ENCODE assay signal across 16 mouse cellular contexts in genomic region chr6:115522691-115523146, GRCm38 (mm10). TPM values are rescaled to one million over a fixed set of nuclear protein-coding genes. Genes with fewer than 3 reads are reported as not detected.
DNase-seq lines count a peak whose midpoint lies in the region; ATAC-seq and TF ChIP-seq lines count a peak whose summit lies in the region.
"Had no signal": no experiment of that assay in that cellular context is flagged by ENCODE, and none has a peak within 500 bp of the region (broad histone marks: within the 10 kb centered on the region; RNA-seq: fewer than 3 reads in every experiment).

No protein-coding gene starts in this region.

- no peak for TF ChIP-seq RAD21 in CH12.LX (IDR thresholded peaks at IDR 0.05; ENCODE audit: low read depth, low read length)

- no peak overlapping the region for H3K9ac ChIP-seq in kidney, embryonic 14.5 days (ENCODE audit: low read depth, low read length)
- no peak overlapping the region for H3K9ac ChIP-seq in CH12.LX (ENCODE audit: insufficient read depth, low read depth)
- no peak overlapping the region for H3K9ac ChIP-seq in intestine, embryonic 15.5 days
- H3K9ac ChIP-seq: embryonic facial prominence, embryonic 13.5 days; forebrain, postnatal 0 days; heart, embryonic 13.5 days; liver, embryonic 13.5 days had no signal

- WGBS in kidney, adult 2 months, result 61% methylated on average over 6 of the region's 6 CpGs
- 61% methylated on average over 6 of the region's 6 CpGs for WGBS in kidney, embryonic 14.5 days
- 55% methylated on average over 6 of the region's 6 CpGs for WGBS in intestine, embryonic 15.5 days

- no peak overlapping the region for H3K4me2 ChIP-seq in kidney, embryonic 14.5 days (replicated peaks; ENCODE audit: low read depth, low read length)
- no peak overlapping the region for H3K4me2 ChIP-seq in CH12.LX (ENCODE audit: insufficient read depth, low read depth, poor library complexity, severe bottlenecking)
- H3K4me2 ChIP-seq in intestine, embryonic 15.5 days (replicated peaks), result no peak overlapping the region
- H3K4me2 ChIP-seq: embryonic facial prominence, embryonic 13.5 days; heart, embryonic 13.5 days; liver, embryonic 13.5 days; midbrain, embryonic 11.5 days had no signal

- no peak for ATAC-seq in kidney, embryonic 14.5 days (ENCODE audit: low FRiP score, low TSS enrichment)
- peak; percentile 60 for ATAC-seq in intestine, embryonic 15.5 days
- ATAC-seq: activated CD4-positive, CD25-positive, alpha-beta regulatory T cell, adult 4 months; forebrain, postnatal 0 days had no signal

- in situ Hi-C loops in CH12.LX (cut with MboI; ENCODE audit: low pct_ligation_motif_present, low pct_unique_long_range_greater_than_20kb, low sequenced_read_pairs), result no loop called here

- no peak for TF ChIP-seq CTCF in kidney, adult 2 months (conservative IDR thresholded peaks at IDR 0.05; ENCODE audit: insufficient read depth, insufficient read length, low read depth, low read length)
- no peak for TF ChIP-seq CTCF in CH12.LX (conservative IDR thresholded peaks at IDR 0.05 in 1 of 2, IDR thresholded peaks at IDR 0.05 in 1 of 2; ENCODE audit: low read depth in 2 of 2, low read length in 2 of 2)

- no peak overlapping the region for H3K27ac ChIP-seq in kidney, adult 2 months (ENCODE audit: insufficient read depth, low read depth, low read length)
- H3K27ac ChIP-seq in kidney, embryonic 14.5 days (ENCODE audit: low read depth, low read length), result no peak overlapping the region
- H3K27ac ChIP-seq in CH12.LX (ENCODE audit: insufficient read depth, low read depth), result no peak overlapping the region
- no peak overlapping the region for H3K27ac ChIP-seq in intestine, embryonic 15.5 days
- H3K27ac ChIP-seq: embryonic facial prominence, embryonic 13.5 days; liver, embryonic 13.5 days had no signal

- no peaks in the 10 kb centered on the region for H3K27me3 ChIP-seq in kidney, adult 2 months (replicated peaks; ENCODE audit: control insufficient read depth, insufficient read depth, low read length)
- no peaks in the 10 kb centered on the region for H3K27me3 ChIP-seq in kidney, embryonic 14.5 days (ENCODE audit: control insufficient read depth, insufficient read depth, low read length)
- no peaks in the 10 kb centered on the region for H3K27me3 ChIP-seq in CH12.LX (replicated peaks)
- H3K27me3 ChIP-seq in intestine, embryonic 15.5 days (replicated peaks), result no peaks in the 10 kb centered on the region
- H3K27me3 ChIP-seq: liver, embryonic 13.5 days had no signal

- no peaks in the 10 kb centered on the region for H3K36me3 ChIP-seq in kidney, adult 2 months (ENCODE audit: control insufficient read depth, insufficient read depth, low read length)
- no peaks in the 10 kb centered on the region for H3K36me3 ChIP-seq in kidney, embryonic 14.5 days (ENCODE audit: control insufficient read depth, insufficient read depth, low read length)
- no peaks in the 10 kb centered on the region for H3K36me3 ChIP-seq in CH12.LX (replicated peaks in 1 of 2; ENCODE audit: control insufficient read depth in 1 of 2, insufficient read depth in 1 of 2, low read length in 1 of 2)
- no peaks in the 10 kb centered on the region for H3K36me3 ChIP-seq in intestine, embryonic 15.5 days
- H3K36me3 ChIP-seq: embryonic facial prominence, embryonic 13.5 days; heart, embryonic 13.5 days; liver, embryonic 13.5 days had no signal

- dilution Hi-C loops in CH12.LX (cut with MboI; ENCODE audit: extremely low pct_ligation_motif_present, extremely low pct_unique_long_range_greater_than_20kb, low sequenced_read_pairs), result no loop called here

- H3K4me1 ChIP-seq in kidney, adult 2 months (ENCODE audit: control insufficient read depth, insufficient read depth, low read length), result no peaks in the 10 kb centered on the region
- peaks cover 8% of the 10 kb centered on the region; the same call in 1 of the 2 replicates for H3K4me1 ChIP-seq in kidney, embryonic 14.5 days (ENCODE audit: control insufficient read depth, insufficient read depth, low read length)
- peaks cover 16 to 68% of the 10 kb centered on the region in 2 experiments for H3K4me1 ChIP-seq in CH12.LX (ENCODE audit: control insufficient read depth in 1 of 2, insufficient read depth in 2 of 2)
- peaks cover 27% of the 10 kb centered on the region for H3K4me1 ChIP-seq in intestine, embryonic 15.5 days (replicated peaks)

- no peaks in the 10 kb centered on the region for H3K9me3 ChIP-seq in kidney, embryonic 14.5 days (ENCODE audit: control insufficient read depth, low read length)
- no peaks in the 10 kb centered on the region for H3K9me3 ChIP-seq in CH12.LX (replicated peaks; ENCODE audit: low read length)
- no peaks in the 10 kb centered on the region for H3K9me3 ChIP-seq in intestine, embryonic 15.5 days
- H3K9me3 ChIP-seq: embryonic facial prominence, embryonic 13.5 days; heart, embryonic 13.5 days; liver, embryonic 13.5 days had no signal

- no peak for TF ChIP-seq POLR2A in kidney, adult 2 months (IDR thresholded peaks at IDR 0.05; ENCODE audit: low read depth, low read length)
- no peak for TF ChIP-seq POLR2A in CH12.LX (IDR thresholded peaks at IDR 0.05; ENCODE audit: low read depth, low read length)

- DNase-seq in kidney, adult 2 months, result peak; percentile 49
- DNase-seq in 3T3-L1 (ENCODE audit: low read depth, low spot score) (peak; percentile 78), CH12.LX (ENCODE audit: extremely low read depth) (peak; percentile 74)
- DNase-seq in spleen, postnatal 4 days (ENCODE audit: low spot score in 2 of 2), result no peak
- no peak for DNase-seq in thymus, adult 18-20 months
- DNase-seq in testis, postnatal 10 days (ENCODE audit: low spot score), result no peak
- DNase-seq: liver, embryonic 13.5 days; retina, postnatal 1 day; thymus, postnatal 14 days had no signal

- TF ChIP-seq EP300 in CH12.LX (IDR thresholded peaks at IDR 0.05; ENCODE audit: low read length), result no peak

- no peaks in the 10 kb centered on the region for H3K79me2 ChIP-seq in CH12.LX (replicated peaks; ENCODE audit: control insufficient read depth, extremely low read depth, insufficient read depth, poor library complexity, severe bottlenecking)

- no peak overlapping the region for H3K4me3 ChIP-seq in kidney, adult 2 months (ENCODE audit: insufficient read depth, low read depth, low read length)
- no peak overlapping the region for H3K4me3 ChIP-seq in kidney, embryonic 14.5 days (ENCODE audit: low read length)
- no peak overlapping the region for H3K4me3 ChIP-seq in CH12.LX (replicated peaks in 1 of 3; ENCODE audit: low read depth in 2 of 3, low read length in 2 of 3, poor library complexity in 1 of 3)
- H3K4me3 ChIP-seq in intestine, embryonic 15.5 days (replicated peaks), result no peak overlapping the region
- H3K4me3 ChIP-seq: embryonic facial prominence, embryonic 13.5 days; heart, embryonic 13.5 days; liver, embryonic 13.5 days had no signal

TF ChIP-seq in CH12.LX, 34 proteins besides CTCF, POLR2A, EP300 and RAD21:
- TF ChIP-seq TCF12 (IDR thresholded peaks at IDR 0.05; ENCODE audit: low read depth, low read length) (peak; percentile 34; the same call in 1 of the 2 replicates), ETS1 (conservative IDR thresholded peaks at IDR 0.05; ENCODE audit: low read depth, low read length) (peak; percentile 55), SMC3 (IDR thresholded peaks at IDR 0.05; ENCODE audit: low read depth, low read length) (no peak), GABPA (IDR thresholded peaks at IDR 0.05; ENCODE audit: insufficient replicate concordance, low read depth, low read length) (no peak), BHLHE40 (IDR thresholded peaks at IDR 0.05; ENCODE audit: low read depth, low read length) (0 out of 2 replicates have a peak, but pooled peaks have one; percentile 17), IRF4 (IDR thresholded peaks at IDR 0.05; ENCODE audit: low read depth, low read length) (no peak; the same call in 1 of the 2 replicates), CHD2 (IDR thresholded peaks at IDR 0.05; ENCODE audit: low read length) (no peak)

RNA-seq across cellular contexts. Expression of gene Tsen2, which starts 21.7 kb away (rescaled TPM):
- 4.2 and 4.8 TPM in 2 replicates for polyA plus RNA-seq in kidney, adult 2 months (2012; rRNA removed)
- polyA plus RNA-seq in kidney, embryonic 14.5 days (2014; fragmentation: Nextera tagmentation; extraction: Ambion mirVana), result 26.1 and 33.4 TPM in 2 replicates
- total RNA-seq in CH12.LX (2012; rRNA removed) (17.2 and 18.4 TPM in 2 replicates), CH12.LX (2014; rRNA removed) (18.2 and 20.4 TPM in 2 replicates)
- polyA plus RNA-seq in CH12.LX (2012; ENCODE audit: insufficient read length, low read depth), result 30.1 and 33.8 TPM in 2 replicates
- 26.9 and 27.4 TPM in 2 replicates for polyA plus RNA-seq in intestine, embryonic 15.5 days (2015; fragmentation: Nextera tagmentation; extraction: Ambion mirVana)

Comparison
In these comparisons a context has a peak if more than half of its experiments do, and no peak if none do; other contexts are left out.
1. DNase-seq: peak in kidney, adult 2 months (single experiment), 3T3-L1 (single experiment) and CH12.LX (single experiment); none in spleen, postnatal 4 days (0 of 2), thymus, adult 18-20 months (0 of 2) and testis, postnatal 10 days (single experiment).